In genomic region chr9:87097989-87098388, GRCm38 (mm10) we compare ENCODE assay signal across 9 mouse cellular contexts. TPM values are rescaled to one million over a fixed set of nuclear protein-coding genes. Genes with fewer than 3 reads are reported as not detected.
A peak's percentile ranks its signal among the peaks of the same experiment; 100 is the strongest.
DNase-seq lines count a peak whose midpoint lies in the region; ATAC-seq and TF ChIP-seq lines count a peak whose summit lies in the region.
"Had no signal": no experiment of that assay in that cellular context is flagged by ENCODE, and none has a peak within 500 bp of the region (broad histone marks: within the 10 kb centered on the region; RNA-seq: fewer than 3 reads in every experiment).

No protein-coding gene starts in this region.

- peak; percentile 38; the same call in 1 of the 2 replicates for TF ChIP-seq CTCF in testis, adult 2 months (IDR thresholded peaks at IDR 0.05; ENCODE audit: control insufficient read depth, insufficient read depth, insufficient replicate concordance, low read depth, low read length)

- TF ChIP-seq POLR2A in testis, adult 2 months (IDR thresholded peaks at IDR 0.05; ENCODE audit: control insufficient read depth, low read depth, low read length): no peak

- H3K9me3 ChIP-seq in midbrain, embryonic 10.5 days (replicated peaks): no peaks in the 10 kb centered on the region
- H3K9me3 ChIP-seq: midbrain, embryonic 12.5 days had no signal

- WGBS in midbrain, embryonic 10.5 days: 57% methylated on average over 2 of the region's 2 CpGs

- no peak overlapping the region for H3K27ac ChIP-seq in testis, adult 2 months (ENCODE audit: control insufficient read depth, insufficient read depth, low read depth, low read length)
- H3K27ac ChIP-seq in midbrain, embryonic 10.5 days (replicated peaks): no peak overlapping the region
- H3K27ac ChIP-seq: midbrain, embryonic 12.5 days had no signal

- peak; percentile 96 for ATAC-seq in frontal cortex, adult (ENCODE audit: low TSS enrichment)
- peak; percentile 58; the same call in 1 of the 2 replicates for ATAC-seq in common myeloid progenitor, adult 5-6 weeks (replicated peaks; ENCODE audit: low read depth, poor library complexity, severe bottlenecking)

- H3K4me3 ChIP-seq in testis, adult 2 months (ENCODE audit: control insufficient read depth, low read depth, low read length): no peak overlapping the region
- no peak overlapping the region for H3K4me3 ChIP-seq in midbrain, embryonic 10.5 days
- H3K4me3 ChIP-seq: midbrain, embryonic 12.5 days had no signal

- intact Hi-C loops in left cerebral cortex, postnatal 4 days (cut with DNase I): no loop called here

- no peaks in the 10 kb centered on the region for H3K27me3 ChIP-seq in testis, adult 2 months (ENCODE audit: control insufficient read depth, insufficient read depth, low read length)
- H3K27me3 ChIP-seq in midbrain, embryonic 10.5 days (ENCODE audit: low read depth, poor library complexity, severe bottlenecking): no peaks in the 10 kb centered on the region
- H3K27me3 ChIP-seq: midbrain, embryonic 12.5 days had no signal

- no peaks in the 10 kb centered on the region for H3K4me1 ChIP-seq in testis, adult 2 months (ENCODE audit: control insufficient read depth, insufficient read depth, low read length)
- no peaks in the 10 kb centered on the region for H3K4me1 ChIP-seq in midbrain, embryonic 10.5 days
- H3K4me1 ChIP-seq: midbrain, embryonic 12.5 days had no signal

- no peaks in the 10 kb centered on the region for H3K36me3 ChIP-seq in testis, adult 2 months (ENCODE audit: control insufficient read depth, insufficient read depth, low read length)
- H3K36me3 ChIP-seq in midbrain, embryonic 10.5 days: no peaks in the 10 kb centered on the region
- H3K36me3 ChIP-seq: midbrain, embryonic 12.5 days had no signal

- no peak for DNase-seq in frontal cortex, postnatal 10 days (ENCODE audit: low spot score in 2 of 2)
- no peak for DNase-seq in testis, postnatal 14 days (ENCODE audit: low spot score)
- DNase-seq in left cerebral cortex, postnatal 4 days: peak; percentile 42
- DNase-seq in midbrain, embryonic 10.5 days (ENCODE audit: low spot score): no peak
- DNase-seq in neural tube, embryonic 10.5 days (ENCODE audit: extremely low spot score, low spot score): no peak

RNA-seq across cellular contexts. Expression of gene Mrap2, which starts 46.1 kb away (rescaled TPM):
- 0.22 and 0.23 TPM in 2 replicates for polyA plus RNA-seq in testis, adult 2 months (2012; rRNA removed)
- total RNA-seq in common myeloid progenitor, adult 5-6 weeks (2017): not detected in 2 replicates
- total RNA-seq in left cerebral cortex, postnatal 4 days (2021): 1 to 10 TPM; 1.5 to 3.5 TPM
- polyA plus RNA-seq in midbrain, embryonic 10.5 days (2016; fragmentation: Nextera tagmentation; extraction: Ambion mirVana): 0.09 TPM in 1 of 2 replicates, not detected in the other
